Mouse (Mus musculus) G1E-ER4 (cell line): ENCODE results near the gene Vps13a. TPM values are rescaled to one million over a fixed set of nuclear protein-coding genes. Genes with fewer than 3 reads are reported as not detected.

Source experiments
- GATA1 ChIP-seq: IDR thresholded peaks from one replicate; pipeline ENCODE4 v1.8.0; 2012; ENCODE audit warnings: low read length, inconsistent platforms
- polyA plus RNA-seq: library from polyadenylated mRNA; stranded (reverse); fragments of >175 nt; gene quantifications from 2 replicates; pipeline ENCODE4 v1.2.3, GENCODE M21; 2012

The Vps13a gene
- polyA plus RNA-seq, 1 experiment = 7.6 TPM

DNA sequence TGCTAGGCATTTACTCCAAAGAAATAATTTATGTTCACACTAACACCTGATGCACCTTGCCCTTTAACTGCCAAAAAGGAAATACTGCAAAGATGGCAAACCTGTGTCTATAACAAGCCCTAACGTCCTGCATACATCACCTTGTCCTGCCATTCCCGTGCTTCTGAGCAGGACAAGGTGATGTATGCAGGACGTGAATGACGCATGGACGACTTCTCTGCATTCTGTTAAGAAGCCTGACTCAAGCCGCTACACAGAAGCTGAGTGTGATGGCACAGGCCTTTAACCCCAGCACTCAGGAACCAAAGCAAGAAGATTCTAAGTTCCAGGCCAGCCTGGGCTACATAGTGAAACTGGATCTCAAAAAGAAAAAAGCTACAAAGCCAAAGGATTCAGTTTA is 2.2 kb downstream of the Vps13a start:
- no peak for TF ChIP-seq GATA1

DNA sequence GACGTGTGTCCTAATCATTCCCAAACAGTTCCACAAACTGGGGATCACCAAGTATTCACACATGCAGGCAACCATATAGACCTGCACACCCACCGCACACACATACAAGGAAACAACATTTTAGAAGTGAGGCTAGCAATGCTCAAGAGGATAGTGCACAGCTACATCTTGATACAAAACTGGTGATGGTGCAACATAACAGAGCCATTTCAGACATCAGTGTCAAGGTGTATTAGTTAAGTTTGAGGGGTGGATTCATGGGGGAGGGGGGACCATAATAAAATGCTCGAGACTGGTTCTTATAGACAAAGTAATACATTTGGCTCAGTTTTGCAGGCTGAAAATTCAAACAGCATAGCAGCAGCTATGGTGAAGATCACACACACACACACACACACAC is 2.8 kb downstream of the Vps13a start:
- TF ChIP-seq GATA1 = no peak

DNA sequence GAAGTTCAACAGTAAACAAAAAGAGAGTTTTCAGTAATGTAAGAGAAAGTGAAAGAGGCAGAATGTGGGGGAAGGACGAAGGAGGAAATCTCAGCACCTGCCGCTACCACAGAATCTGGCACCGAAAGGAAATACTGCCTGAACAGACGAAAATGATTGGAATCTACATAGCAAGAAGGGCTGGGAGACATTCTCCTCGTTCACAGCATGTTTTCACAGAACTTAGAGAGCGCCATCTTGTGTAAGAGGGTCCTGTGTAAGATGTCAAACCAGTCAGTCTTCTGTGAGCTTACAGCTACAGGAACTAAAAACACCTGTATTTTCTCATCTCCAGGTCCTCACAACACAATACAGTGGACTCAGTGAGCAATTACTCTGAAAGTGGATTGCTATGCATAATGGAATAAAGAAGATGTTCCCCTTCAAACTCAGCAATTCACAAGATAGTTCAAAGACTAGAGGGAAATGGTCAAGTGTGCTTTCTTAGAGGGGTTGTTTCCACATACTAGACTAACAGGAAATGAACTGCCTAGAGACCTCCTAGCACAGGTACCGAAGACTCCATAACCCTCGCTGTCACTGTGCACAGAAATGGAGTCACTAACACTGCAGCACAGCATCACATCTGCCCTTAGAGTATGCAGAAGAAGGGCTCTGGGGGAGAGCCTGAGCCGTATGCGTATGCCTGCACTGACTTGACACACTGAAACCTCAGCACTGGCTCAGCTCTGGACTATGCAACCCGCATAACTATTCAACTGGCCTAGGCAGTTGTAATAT is 7.3 kb downstream of the Vps13a start:
- no peak for TF ChIP-seq GATA1

DNA sequence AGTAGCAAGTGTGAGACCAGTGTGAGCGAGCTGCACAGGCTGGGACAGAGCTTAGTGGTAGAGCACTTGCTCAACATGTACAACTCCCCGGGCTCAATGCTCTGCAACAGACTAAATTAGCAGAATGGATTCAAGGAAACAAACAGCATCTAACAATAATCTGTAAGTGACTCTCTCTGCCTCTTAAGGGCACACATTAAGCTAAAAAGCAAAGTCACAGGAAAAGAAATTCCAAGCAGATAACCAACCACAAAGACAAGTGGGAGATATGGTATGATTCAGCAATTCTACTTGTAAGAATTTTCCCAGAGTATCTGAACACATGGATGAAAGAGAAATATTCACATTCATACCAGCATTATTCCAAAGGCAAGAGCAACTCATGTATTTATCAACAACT is 13.3 kb downstream of the Vps13a start:
- peak; percentile 81 for TF ChIP-seq GATA1

DNA sequence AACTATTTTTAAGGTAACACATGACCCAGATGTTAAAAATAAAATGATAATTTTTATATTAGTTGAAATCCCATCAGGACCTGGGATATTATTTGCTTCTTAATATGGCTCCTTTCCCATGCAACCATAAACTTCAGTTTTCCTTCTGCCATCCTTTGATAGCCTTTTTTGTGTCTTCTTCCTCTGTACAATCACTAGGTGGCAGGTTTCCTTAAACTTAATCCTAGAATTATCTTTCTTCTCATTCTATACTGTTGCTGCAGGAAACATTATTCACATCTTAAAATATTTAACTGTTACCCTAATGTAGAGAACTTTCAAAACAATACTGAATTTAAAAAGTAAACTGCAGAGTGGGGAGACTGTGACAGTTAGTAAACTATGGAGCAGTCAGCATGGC is 24.9 kb downstream of the Vps13a start:
- no peak for TF ChIP-seq GATA1

DNA sequence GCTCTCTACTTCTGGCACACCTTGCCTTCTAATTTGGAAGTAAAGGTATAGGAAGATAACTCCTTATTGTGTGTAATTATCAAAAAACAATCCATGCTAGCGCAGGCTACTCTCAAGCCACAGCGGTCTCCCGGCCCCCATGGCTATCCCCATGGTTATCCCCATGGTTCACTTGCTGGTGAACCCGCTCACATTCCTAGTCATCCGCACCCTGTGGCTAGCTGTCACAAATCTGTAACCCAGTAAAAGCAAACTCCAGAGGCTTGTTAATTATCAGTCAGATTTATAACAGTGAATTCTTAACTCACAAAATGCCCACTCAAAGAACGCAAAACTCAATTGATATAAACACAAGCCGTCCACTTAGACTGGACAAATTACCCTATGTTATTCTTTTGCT is 25.5 kb downstream of the Vps13a start:
- no peak for TF ChIP-seq GATA1

DNA sequence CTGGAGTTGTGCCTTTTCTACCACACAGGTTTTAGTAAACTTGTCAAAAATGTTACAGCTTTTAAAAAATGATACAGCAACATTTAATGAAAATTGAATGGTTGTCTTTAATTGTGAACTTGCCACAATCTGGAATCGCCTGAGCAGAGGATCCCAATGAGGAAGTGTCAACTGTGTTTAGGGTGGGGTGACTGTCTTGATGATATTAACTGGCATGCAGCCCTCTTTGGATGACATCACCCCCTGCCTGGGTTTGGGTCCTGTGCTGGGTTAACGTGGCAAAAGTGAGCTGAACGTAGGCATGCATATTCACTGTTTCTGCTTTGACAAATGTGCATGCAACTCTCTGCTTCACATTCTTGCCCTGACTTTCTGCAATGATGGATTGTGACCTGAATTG is 27.6 kb downstream of the Vps13a start:
- no peak for TF ChIP-seq GATA1

DNA sequence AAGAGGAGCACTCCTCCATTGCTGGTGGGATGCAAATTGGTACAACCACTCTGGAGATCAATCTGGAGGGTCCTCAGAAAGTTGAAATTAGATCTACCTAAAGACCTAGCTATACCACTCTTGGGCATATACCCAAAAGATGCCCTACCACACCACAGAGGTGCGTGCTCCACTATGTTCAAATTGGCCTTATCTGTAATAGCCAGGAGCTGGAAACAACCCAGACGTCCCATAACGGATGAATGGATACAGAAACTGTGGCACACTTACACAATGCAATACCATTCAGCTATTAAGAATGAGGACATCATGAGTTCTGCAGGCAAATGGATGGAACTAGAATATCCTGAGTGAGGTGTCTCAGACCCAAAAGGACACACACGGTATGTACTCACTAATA is 43.9 kb downstream of the Vps13a start:
- no peak for TF ChIP-seq GATA1

DNA sequence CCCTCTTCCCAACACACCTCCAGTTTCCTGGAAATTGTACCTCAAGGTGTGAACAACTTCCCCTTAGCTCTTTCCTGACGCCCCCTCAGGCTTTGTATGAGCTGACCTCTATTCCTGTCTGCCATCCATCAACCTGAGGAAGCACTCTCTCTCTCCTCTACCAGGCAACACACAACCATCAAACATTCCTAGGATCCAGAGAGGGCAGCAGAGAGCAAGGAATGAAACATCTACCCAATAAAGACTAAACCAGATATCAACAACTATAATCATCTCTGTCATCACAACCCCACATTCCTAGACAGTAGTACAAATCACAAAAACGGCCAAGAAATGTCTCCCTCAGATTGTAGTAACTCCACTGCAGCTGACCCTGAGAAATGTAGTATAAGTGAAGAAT is 52.0 kb downstream of the Vps13a start:
- TF ChIP-seq GATA1 = no peak

- TF ChIP-seq GATA1 = no peak
These were observed 65.5 kb downstream of the Vps13a start for GRCm38 (mm10) chr19:16715249-16715648.

DNA sequence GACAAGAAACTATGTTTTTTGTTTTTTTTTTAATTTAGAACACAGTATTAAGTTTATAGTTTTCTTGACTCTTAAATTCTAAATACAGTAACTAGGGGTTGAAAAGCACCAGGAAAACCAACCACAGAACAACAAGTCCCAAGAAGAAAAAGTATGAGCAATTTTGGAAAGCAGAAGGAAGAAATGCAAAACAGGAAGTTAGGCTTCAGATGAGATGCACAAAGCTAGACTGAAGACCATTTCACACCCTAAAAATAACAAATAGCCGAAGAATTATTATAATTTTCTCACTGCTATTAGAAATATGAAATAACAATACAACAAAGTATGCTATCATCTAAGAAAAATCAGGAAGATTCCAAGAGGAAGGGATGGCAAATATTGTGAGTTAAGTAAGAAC is 78.9 kb downstream of the Vps13a start:
- TF ChIP-seq GATA1 = no peak

DNA sequence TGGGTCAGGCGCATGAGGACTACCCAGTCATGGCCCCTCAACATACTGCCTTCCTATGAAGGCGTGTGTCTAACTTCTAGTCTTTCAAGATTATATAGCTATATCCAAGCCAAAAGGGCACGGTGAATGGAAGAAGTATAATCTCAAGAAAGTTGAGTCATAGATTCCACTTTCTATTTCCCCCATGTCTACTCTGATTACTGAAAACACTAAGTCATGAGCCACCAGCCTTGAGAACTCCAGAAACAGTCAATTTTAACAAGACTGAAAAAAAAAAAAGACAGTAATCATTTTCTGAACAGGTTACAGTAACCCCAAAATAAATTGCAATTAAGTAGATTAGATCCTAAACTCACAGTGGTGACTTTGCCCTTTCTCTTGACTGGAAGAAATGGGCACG is 95.8 kb downstream of the Vps13a start:
- TF ChIP-seq GATA1 = no peak

DNA sequence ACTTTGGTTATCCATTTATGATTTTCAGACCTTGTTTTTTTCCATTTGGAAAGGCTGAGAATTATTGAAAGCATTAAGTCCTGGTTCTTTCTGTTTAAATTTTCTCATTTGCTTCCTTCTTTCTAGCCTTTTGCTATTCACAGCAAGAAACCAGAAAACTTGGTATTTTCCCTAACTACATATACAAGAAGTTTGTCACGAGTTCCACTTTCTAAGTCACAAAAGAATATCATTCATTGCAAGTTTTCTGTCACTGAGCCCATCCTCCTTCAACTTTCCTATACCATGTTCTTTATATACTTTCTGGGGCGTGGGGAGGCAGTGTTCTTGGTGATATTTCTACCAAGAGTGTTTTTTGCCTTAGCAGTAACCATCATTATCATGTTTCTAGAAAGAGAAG is 96.5 kb downstream of the Vps13a start:
- no peak for TF ChIP-seq GATA1

GRCm38 (mm10) chr19:16625610-16626395 is 154.9 kb downstream of the Vps13a start:
- no peak for TF ChIP-seq GATA1

GRCm38 (mm10) chr19:16624994-16625393 is 155.7 kb downstream of the Vps13a start:
- TF ChIP-seq GATA1 = no peak

GRCm38 (mm10) chr19:16623154-16623553 is 157.6 kb downstream of the Vps13a start:
- TF ChIP-seq GATA1 = no peak

GRCm38 (mm10) chr19:16607634-16608033 is 173.1 kb downstream of the Vps13a start:
- no peak for TF ChIP-seq GATA1
